Mouse (Mus musculus) naive thymus-derived CD4-positive, alpha-beta T cell, adult 5 months (primary cell): ENCODE results near the gene Arrdc1. TPM values are rescaled to one million over a fixed set of nuclear protein-coding genes. Genes with fewer than 3 reads are reported as not detected.

Experiments used
- polyA plus RNA-seq: library from polyadenylated mRNA; unstranded; fragments of 100-300 nt; shearing (Covaris generic); gene quantifications from one replicate; pipeline ENCODE4 v1.2.1, GENCODE M21; 2017

Gene Arrdc1
- 197 TPM for polyA plus RNA-seq

DNA sequence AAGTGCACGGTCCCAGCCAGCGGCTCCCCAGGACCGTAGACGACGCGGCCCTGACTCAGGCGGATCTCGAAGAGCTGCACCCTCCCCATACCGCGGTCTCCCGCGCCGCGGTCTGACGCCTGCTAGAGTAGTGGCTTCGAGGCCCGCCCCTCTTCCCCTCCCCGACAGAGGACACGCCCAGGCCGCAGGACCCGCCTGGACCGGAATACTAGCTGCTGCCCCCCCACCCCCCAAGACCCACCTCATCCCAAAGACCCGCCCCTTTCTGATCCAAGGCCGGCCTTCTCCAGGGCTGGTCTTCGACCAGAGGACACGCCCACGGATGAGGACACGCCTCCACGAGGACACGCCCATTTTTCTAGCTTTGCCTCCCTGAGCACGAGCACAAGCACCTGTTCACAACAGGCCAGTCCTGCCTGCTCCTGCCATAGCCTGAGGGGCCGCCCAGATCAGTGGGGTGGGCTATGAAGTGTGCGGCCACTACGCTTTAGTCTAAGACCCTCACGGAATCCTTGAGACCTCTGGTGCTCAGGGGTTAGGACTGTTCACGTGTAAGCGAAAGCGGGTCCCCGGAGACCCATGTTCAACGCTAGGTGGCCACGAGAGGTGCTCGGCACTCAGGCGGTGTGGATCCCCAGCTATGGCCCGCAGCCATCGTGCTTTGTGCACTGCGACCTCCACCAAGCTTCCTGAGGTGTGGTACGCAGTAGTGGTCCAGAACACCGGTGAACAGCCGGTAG is at the start of gene Arrdc1:
Arrdc1 (minus strand) TSS at position 196 of the 740 bp plus-strand sequence.

DNA sequence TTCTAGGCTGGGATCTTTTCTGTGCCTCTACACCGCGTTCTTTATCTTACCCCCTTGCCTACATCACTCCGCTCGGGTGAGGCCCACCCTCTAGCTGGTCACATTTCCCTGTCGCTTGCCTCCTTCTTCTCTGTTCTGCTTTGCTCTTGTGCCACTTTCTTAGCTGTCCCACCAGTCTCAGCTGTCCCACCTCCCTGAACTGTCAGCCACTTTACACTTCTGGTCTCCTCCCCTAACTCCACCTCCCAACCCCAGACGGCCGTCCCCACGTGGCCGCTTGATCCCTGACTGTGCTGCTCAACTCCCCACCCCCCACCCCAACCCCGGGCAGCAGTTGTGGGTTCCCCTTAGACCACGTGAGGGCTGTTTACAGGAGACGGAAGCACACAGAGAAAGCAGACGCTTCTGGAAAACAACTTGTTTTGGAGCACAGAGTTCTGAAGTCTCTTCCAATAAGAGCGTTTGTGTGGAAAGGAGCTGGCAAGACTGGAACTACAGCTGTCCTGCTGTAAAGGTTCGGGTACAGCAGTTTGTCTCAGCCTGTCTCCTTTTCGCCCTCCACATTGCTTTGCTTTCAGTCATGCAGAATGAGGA is 40.7 kb upstream of the Arrdc1 start, which contains the start of gene Pnpla7:
Pnpla7 (plus strand) TSS at position 330 of the 594 bp plus-strand sequence.

DNA sequence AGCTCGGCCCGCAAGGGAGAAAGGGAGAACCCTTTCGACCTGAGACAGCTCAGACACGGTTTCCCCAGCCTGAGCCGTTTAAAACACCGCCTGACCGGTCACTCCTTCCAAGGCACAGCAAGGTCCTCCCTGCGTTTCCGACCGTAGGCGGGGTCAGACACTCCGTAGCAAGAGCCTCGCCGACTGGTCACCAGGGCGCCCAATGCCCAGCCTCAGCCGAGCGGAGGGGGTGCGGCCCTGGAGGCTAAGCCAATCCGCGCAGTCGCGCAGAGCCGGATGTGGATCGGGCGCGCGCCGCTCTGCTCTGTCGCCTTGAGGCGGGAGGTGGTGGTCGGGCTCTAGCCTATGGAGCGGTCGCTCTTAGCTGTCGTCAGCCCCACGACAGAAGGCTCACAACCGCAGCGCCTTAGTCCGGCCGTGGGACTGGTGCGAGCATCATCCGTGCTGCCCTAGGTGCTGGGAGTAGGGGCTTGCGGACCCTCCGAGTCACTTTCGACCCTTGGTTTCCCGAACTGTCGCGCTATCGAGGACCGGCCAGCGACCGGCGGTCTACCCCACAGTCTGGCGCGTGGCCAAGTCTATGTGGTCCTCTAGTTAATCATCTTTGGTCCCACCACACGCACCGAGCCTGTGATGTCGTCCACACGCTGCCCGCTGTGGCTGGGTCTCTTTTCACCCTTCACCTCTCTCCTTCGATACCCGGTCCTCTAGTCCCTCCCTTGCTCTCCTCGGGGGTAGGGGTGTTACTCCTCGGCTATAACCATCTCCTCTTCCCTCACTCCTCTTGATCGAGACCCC is 40.1 kb upstream of the Arrdc1 start, which contains the start of gene Mrpl41:
Mrpl41 (minus strand) TSS at position 193 of the 798 bp plus-strand sequence.

GRCm38 (mm10) chr2:24962304-24963000 is 27.4 kb upstream of the Arrdc1 start, which contains the start of gene Dph7:
Gene Dph7, plus strand, starts transcription at chr2:24962400.

DNA sequence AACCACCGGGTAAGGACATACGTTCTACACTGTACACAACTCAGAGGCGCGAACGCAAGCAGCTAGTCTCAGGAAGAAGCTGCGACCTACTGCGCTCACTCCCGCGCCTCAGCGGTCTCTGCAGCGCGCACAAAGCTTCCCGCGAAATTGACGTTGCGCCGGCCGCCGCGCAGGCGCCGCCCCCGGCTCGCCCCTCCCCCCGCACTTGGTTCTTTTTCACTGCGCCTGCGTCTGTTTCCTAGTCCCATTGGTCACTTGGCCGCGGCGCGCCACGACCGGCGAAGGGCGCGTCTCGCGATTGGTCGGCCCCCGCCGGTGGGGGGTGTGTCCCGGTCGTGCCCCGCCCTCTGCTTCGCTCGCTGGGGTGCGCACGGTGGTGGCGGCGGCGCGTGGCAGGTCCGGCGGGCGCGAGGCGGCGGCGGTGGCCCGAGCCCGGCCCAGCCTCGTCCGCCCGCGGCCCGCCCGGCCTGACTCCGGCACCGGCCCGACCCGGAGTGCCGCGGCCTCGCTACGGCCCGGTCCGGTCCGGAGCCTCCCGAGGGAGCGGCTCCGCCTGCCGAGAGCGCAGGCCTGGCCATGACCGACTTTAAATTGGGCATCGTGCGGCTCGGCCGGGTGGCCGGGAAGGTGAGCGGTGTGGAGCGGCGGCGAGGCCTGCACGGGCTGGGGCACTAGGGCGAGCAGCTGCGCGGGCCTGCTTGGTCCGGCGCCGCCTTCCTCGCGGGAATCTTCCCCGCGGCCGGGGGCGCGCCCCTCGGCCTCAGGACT is 14.6 kb upstream of the Arrdc1 start, which contains the start of gene Zmynd19:
Zmynd19 (plus strand) TSS at position 372 of the 768 bp plus-strand sequence.

DNA sequence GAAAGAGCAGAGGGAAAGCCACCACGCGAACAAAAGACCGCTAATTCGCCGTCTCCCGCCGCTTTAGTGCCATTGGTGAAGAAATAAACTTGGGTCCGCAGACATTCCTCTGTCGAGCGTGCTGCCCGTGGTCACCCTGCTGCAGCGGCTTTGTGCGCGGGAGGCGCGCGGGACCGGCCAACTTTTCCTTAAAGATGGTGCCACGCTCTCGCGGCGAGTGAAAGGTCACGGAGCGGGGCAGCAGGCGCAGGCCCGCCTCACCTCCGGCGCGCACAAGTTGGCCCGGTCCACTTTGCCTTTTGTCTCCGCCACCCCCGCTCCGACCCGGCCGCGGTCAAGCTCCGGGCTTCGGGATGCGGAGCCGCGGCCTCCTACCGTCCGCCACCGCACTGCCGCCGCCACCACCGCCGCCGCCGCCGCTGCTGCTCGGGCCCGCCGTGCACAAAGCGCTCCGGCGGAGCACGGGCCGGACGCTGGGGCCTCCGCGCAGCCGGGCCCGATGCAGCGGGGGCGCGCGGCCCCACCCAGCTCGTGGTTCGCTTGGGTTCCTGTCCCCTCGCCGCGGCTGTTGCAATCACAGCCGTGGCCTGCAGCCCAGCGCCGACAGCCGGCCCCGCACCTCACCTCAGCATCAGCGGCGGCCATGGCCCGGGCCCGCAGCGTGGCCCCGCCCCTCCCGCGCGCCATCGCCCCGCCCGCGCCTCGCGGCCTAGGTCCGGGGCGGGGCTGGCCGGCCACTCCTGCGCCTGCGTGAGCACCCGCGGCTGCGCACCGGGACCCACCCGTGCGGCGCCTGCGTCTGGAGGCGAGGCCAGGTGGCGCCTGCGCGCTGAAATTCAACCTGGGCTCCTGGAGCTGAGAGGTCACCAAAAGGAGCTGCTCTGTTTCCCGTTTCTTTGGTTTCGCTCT is 15.9 kb downstream of the Arrdc1 start, which contains the start of gene Ehmt1:
Ehmt1 (minus strand) TSS at position 685 of the 909 bp plus-strand sequence.

Other genes starting within 250 kb of the Arrdc1 start
- 0.07 TPM for gene Cacna1b, start 172.1 kb downstream of the Arrdc1 start, polyA plus RNA-seq
- 55.3 TPM for gene Ehmt1, start 15.6 kb downstream of the Arrdc1 start, polyA plus RNA-seq
- 21.1 TPM for gene Zmynd19, start 14.5 kb upstream of the Arrdc1 start, polyA plus RNA-seq
- 15.2 TPM for gene Dph7, start 27.1 kb upstream of the Arrdc1 start, polyA plus RNA-seq
- gene Mrpl41, start 39.8 kb upstream of the Arrdc1 start, polyA plus RNA-seq, result 93.4 TPM
- 98.3 TPM for gene Pnpla7, start 40.8 kb upstream of the Arrdc1 start, polyA plus RNA-seq
- 20.8 TPM for gene Nsmf, start 119.1 kb upstream of the Arrdc1 start, polyA plus RNA-seq
- gene Entpd8, start 145.1 kb upstream of the Arrdc1 start, polyA plus RNA-seq, result not detected
- not detected for gene Noxa1, start 159.9 kb upstream of the Arrdc1 start, polyA plus RNA-seq
- 3.0 TPM for gene Nrarp, start 245.5 kb upstream of the Arrdc1 start, polyA plus RNA-seq